Mouse (Mus musculus): ENCODE measurements around the gene Dus2.

- TF ChIP-seq CTCF (IDR thresholded peaks at IDR 0.05; ENCODE audit: control insufficient read depth, insufficient read depth, insufficient read length): no peak
- no peak for TF ChIP-seq MYOG (IDR thresholded peaks at IDR 0.05; ENCODE audit: control insufficient read depth, extremely low read depth, insufficient read length)
- no peak for TF ChIP-seq MYOD1 (IDR thresholded peaks at IDR 0.05; ENCODE audit: control insufficient read depth, insufficient read length, low read depth)
- no peak for TF ChIP-seq MAX (IDR thresholded peaks at IDR 0.05)
Measured at GRCm38 (mm10) chr8:106059613-106060371, 68.7 kb downstream of the Dus2 start.

Data from C2C12 (cell line).